Mouse (Mus musculus) hindbrain, embryonic 11.5 days (tissue): ENCODE measurements at regions not wholly inside any gene's neighbourhood (a gene's known extent, or its start where the extent isn't known, plus 50 kb on each side); places are given as distances from the start of the nearest gene placed in this dataset.

Experiments used
- ATAC-seq: fragments of 200-750 bp; cut with Nextera tagmentation; 2 replicates; pipeline ENCODE4 v1.8.0; 2017; ENCODE audit warnings: mild to moderate bottlenecking, moderate TSS enrichment, moderate library complexity; ENCODE audit not compliant: low FRiP score
- DNase-seq: peaks from one replicate; pipeline ENCODE4 v3.0.0-alpha.2; 2015; ENCODE audit warnings: low spot score
- H3K27ac ChIP-seq: fragments of 300-500 bp; sonication (generic); 2 replicates; pipeline ENCODE4 v1.5.1; 2014; ENCODE audit warnings: mild to moderate bottlenecking, low read depth, low read length
- H3K27me3 ChIP-seq: fragments of 300-500 bp; sonication (generic); 2 replicates; pipeline ENCODE4 v1.6.1; 2014; ENCODE audit warnings: mild to moderate bottlenecking, low read length, moderate library complexity, mixed read lengths; ENCODE audit not compliant: control insufficient read depth, insufficient read depth
- H3K36me3 ChIP-seq: fragments of 300-500 bp; sonication (generic); 2 replicates; pipeline ENCODE4 v1.6.1; 2014; ENCODE audit warnings: mild to moderate bottlenecking, low read length, moderate library complexity, mixed read lengths; ENCODE audit not compliant: control insufficient read depth, insufficient read depth
- H3K4me1 ChIP-seq: fragments of 300-500 bp; sonication (generic); replicated peaks from 2 replicates; pipeline ENCODE4 v1.6.1; 2014; ENCODE audit warnings: low read length, mixed read lengths; ENCODE audit not compliant: control insufficient read depth, insufficient read depth
- H3K4me2 ChIP-seq: fragments of 300-500 bp; sonication (generic); replicated peaks from 2 replicates; pipeline ENCODE4 v1.6.1; 2014; ENCODE audit warnings: mild to moderate bottlenecking, low read depth, low read length
- H3K4me3 ChIP-seq: fragments of 300-500 bp; sonication (generic); 2 replicates; pipeline ENCODE4 v1.5.1; 2014; ENCODE audit warnings: low read depth, low read length
- H3K9ac ChIP-seq: fragments of 300-500 bp; sonication (generic); 2 replicates; pipeline ENCODE4 v1.6.1; 2014; ENCODE audit warnings: low read depth, low read length
- H3K9me3 ChIP-seq: fragments of 300-500 bp; sonication (generic); 2 replicates; pipeline ENCODE4 v1.6.1; 2016; ENCODE audit warnings: low read length; ENCODE audit not compliant: control insufficient read depth
- WGBS: fragments of 180-500 bp; shearing (Covaris S2); extraction: QIAGEN DNeasy Blood & Tissue Kit; methylation state at CpG from one replicate; pipeline ENCODE4 v1.1.7; 2014; 5-methylcytosine and 5-hydroxymethylcytosine counted together

DNA sequence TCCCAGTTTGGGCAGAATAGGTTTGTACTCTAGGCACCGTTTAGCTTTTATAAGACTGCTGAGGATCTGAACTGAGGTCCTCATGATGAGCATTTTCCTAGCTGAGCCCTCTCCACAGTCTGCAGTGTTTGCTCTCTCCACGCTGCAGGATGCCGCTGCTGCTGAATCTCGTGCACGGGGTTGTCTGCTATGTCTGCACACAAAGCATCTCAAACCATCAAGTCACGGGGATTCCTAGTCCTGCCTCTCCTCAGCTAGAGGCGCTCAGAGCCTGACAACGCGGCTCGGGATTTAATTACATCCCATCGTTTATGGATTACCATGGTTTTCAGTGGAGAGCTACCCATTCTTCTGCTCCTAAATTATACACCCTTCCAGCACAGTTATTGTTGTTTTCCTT lies 175.6 kb downstream of the Rnf144b start:
- no peaks in the 10 kb centered on the region for H3K4me1 ChIP-seq
- H3K27ac ChIP-seq, result no peak overlapping the region
- no peaks in the 10 kb centered on the region for H3K36me3 ChIP-seq
- ATAC-seq (no peak), DNase-seq (no peak)
- no peak overlapping the region for H3K4me2 ChIP-seq
- no peaks in the 10 kb centered on the region for H3K27me3 ChIP-seq
- H3K9me3 ChIP-seq, result no peaks in the 10 kb centered on the region
- H3K9ac ChIP-seq, result no peak overlapping the region
- WGBS, result 57% methylated on average over 11 of the region's 11 CpGs
- no peak overlapping the region for H3K4me3 ChIP-seq

DNA sequence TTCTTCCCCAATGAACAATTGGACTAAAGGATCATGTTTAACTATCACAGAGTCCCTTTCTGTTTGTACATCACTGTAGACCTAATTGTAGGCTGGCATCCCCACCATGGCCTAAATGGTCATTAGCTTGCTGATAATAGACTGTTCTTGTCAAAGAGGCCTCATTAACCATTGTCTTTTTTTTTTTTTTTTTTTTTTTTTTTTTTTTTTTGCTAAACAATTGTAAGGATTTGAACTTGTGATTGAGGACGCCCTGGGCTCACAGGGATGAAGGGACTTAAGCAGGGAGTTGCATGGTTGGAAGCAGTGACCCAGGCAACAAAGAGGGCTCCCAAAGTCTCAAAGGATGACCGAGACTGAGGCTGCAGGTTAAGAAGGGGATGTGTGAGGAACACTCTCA lies 178.0 kb downstream of the Rnf144b start:
- H3K9ac ChIP-seq, result no peak overlapping the region
- H3K4me3 ChIP-seq, result no peak overlapping the region
- no peak overlapping the region for H3K4me2 ChIP-seq
- no peaks in the 10 kb centered on the region for H3K27me3 ChIP-seq
- H3K9me3 ChIP-seq, result no peaks in the 10 kb centered on the region
- no peaks in the 10 kb centered on the region for H3K4me1 ChIP-seq
- DNase-seq, result no peak
- WGBS, result 53% methylated on average over 2 of the region's 2 CpGs
- H3K36me3 ChIP-seq, result no peaks in the 10 kb centered on the region
- H3K27ac ChIP-seq, result no peak overlapping the region
- no peak for ATAC-seq

DNA sequence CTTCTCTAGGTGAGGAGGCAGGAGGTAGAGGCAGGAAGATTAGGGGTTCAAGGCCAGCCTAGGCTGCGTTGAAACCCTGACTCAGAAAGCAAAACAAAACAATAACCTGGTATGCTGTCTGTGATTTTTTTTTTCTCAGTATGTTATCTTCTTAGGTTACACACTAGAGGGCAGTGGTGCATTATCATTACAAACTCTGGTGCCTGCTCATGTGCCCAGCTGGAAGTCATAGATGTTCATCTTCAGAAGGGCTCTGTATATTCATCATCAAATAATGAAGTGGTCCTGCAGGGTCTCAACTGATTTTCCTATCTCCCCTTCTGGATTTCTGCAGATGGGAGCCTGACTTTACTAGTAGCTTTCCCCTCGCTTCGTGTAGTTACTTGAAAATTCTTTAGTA lies 178.6 kb downstream of the Rnf144b start:
- no peak overlapping the region for H3K9ac ChIP-seq
- H3K4me1 ChIP-seq, result no peaks in the 10 kb centered on the region
- 64% methylated on average over 3 of the region's 3 CpGs for WGBS
- peak; percentile 64 for DNase-seq
- H3K36me3 ChIP-seq, result no peaks in the 10 kb centered on the region
- H3K9me3 ChIP-seq, result no peaks in the 10 kb centered on the region
- H3K27ac ChIP-seq, result no peak overlapping the region
- H3K27me3 ChIP-seq, result no peaks in the 10 kb centered on the region
- no peak for ATAC-seq
- no peak overlapping the region for H3K4me3 ChIP-seq
- H3K4me2 ChIP-seq, result no peak overlapping the region

DNA sequence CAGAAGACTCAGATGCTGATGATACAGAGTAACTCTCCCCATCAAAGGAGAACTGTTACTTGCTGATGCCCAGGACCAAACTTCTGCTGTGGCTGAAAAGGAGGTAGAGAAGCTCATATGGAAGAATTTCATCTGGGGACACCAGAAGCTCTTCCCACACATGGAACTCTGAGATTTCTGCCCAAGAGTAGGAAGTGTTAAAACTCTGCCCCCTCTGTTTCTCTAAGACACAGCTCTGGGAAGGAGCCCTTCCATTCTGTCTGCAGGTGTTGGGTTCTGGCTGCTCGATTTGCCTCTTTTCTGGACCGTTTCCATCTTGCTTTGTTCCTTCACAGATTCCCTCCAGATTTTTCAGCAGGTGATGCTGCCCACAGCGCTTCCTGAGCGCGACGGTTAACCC lies 187.0 kb downstream of the Rnf144b start:
- ATAC-seq, result no peak
- H3K4me2 ChIP-seq, result no peak overlapping the region
- no peak for DNase-seq
- no peaks in the 10 kb centered on the region for H3K4me1 ChIP-seq
- H3K27me3 ChIP-seq, result no peaks in the 10 kb centered on the region
- no peak overlapping the region for H3K27ac ChIP-seq
- 92% methylated on average over 6 of the region's 6 CpGs for WGBS
- H3K9ac ChIP-seq, result no peak overlapping the region
- H3K9me3 ChIP-seq, result no peaks in the 10 kb centered on the region
- no peaks in the 10 kb centered on the region for H3K36me3 ChIP-seq
- no peak overlapping the region for H3K4me3 ChIP-seq

DNA sequence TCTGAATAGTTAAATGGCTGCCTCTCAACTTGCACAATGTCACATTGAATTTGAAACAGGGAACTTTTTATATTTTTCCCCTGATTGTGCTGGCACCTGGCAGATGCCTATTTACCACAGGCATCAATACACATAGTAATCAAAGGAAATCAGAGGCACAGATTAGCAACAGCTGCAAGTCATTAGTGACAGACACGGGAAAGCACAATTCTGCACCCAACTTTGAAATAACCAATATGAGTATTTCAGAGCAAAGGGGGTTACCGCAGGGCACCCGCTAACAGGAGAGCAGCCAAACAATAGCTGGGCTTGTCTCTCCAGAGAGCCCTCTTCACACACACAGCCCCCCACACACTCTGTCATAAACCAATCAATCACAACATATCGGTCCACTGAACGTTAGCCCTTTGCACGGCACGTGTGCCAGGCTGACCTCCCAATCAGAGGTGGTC lies 188.3 kb downstream of the Rnf144b start:
- H3K4me3 ChIP-seq, result no peak overlapping the region
- no peak overlapping the region for H3K4me2 ChIP-seq
- no peak for DNase-seq
- H3K9me3 ChIP-seq, result no peaks in the 10 kb centered on the region
- no peaks in the 10 kb centered on the region for H3K27me3 ChIP-seq
- H3K36me3 ChIP-seq, result no peaks in the 10 kb centered on the region
- no peak overlapping the region for H3K27ac ChIP-seq
- ATAC-seq, result no peak
- no peaks in the 10 kb centered on the region for H3K4me1 ChIP-seq
- 38% methylated on average over 7 of the region's 7 CpGs for WGBS
- no peak overlapping the region for H3K9ac ChIP-seq

DNA sequence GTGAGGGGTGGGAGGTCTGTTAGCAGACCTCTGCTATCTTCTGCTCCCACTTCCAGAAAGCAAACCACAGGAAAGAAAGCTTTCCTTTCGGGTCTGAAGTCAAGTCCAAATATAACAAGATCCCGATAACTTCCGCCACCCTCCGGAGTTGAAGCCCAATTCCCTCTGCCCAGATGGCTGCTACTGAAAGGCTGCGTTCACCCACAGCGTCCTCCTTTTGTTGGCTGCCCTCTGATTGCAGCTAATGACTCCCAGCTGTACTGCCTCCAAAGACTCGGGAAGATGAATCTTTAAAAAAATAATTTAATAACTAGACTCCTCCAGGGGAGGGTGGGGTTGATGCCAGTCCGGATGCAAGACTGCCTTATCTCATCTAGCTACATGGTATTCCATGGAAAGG lies 197.1 kb downstream of the Rnf144b start:
- no peak overlapping the region for H3K4me3 ChIP-seq
- H3K9me3 ChIP-seq, result no peaks in the 10 kb centered on the region
- no peaks in the 10 kb centered on the region for H3K4me1 ChIP-seq
- H3K27ac ChIP-seq, result no peak overlapping the region
- WGBS, result 68% methylated on average over 8 of the region's 8 CpGs
- H3K9ac ChIP-seq, result no peak overlapping the region
- H3K36me3 ChIP-seq, result no peaks in the 10 kb centered on the region
- DNase-seq, result no peak
- ATAC-seq, result no peak
- H3K27me3 ChIP-seq, result no peaks in the 10 kb centered on the region
- H3K4me2 ChIP-seq, result no peak overlapping the region

DNA sequence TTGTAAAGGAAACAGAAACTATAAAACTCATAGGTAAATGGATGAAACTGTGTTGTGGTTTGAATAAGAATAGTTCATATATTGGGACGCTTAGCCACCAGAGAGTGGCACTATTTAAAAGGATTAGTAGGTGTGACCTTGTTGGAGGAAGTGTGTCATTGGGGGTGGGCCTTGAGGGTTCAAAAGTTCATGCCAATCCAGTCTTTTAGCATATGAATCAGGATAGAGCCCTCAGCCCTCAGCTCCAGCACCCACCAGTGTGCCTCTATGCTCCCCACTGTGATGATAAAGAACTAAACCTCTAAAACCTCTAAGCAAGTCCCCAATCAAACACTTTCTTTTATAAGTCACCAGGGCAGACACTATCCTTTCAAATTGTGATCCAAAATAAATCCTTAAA lies 199.4 kb downstream of the Rnf144b start:
- DNase-seq, result no peak
- Histone ChIP-seq H3K36me3 (no peaks in the 10 kb centered on the region), H3K4me2 (no peak overlapping the region), H3K4me3 (no peak overlapping the region), H3K9ac (no peak overlapping the region), H3K4me1 (no peaks in the 10 kb centered on the region), H3K27ac (no peak overlapping the region), H3K27me3 (no peaks in the 10 kb centered on the region), H3K9me3 (no peaks in the 10 kb centered on the region)
- WGBS, result 89% methylated on average over 1 of the region's 1 CpGs
- no peak for ATAC-seq

DNA sequence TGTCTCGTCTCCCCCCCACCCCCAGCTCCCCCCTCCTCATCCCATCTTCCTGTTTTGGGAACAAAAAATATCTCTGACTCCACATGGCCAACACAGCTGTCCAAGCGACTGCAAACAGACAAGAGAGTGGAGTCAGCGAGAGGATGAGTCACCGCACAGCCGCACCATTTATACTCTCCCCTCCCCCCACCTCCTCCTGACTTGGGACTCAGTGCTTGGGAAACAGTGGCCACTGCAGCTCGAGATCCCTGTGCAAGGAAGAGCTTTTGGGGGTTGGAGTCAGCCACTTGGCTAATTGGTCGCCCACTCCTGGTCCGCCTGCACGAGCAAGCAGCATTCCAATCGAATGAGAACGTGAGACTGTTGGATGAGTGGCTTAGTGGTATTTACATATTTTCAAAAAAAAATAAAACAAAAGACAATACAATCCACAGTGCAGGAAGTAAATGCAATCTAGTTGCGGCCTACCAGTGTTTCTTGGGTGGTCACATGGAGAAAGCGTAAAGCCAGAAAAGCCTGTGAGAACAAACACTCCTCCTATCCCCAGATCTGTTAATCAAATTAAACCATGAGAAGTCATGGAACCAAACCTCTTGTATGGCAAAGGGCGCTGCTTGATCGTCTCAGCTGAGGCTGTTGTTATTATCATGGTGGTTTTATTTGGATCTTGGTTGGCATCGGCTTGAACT lies 213.7 kb downstream of the Rnf144b start:
- Histone ChIP-seq H3K27ac (no peak overlapping the region), H3K9me3 (no peaks in the 10 kb centered on the region), H3K9ac (no peak overlapping the region), H3K27me3 (no peaks in the 10 kb centered on the region), H3K4me2 (no peak overlapping the region), H3K4me1 (no peaks in the 10 kb centered on the region), H3K4me3 (no peak overlapping the region), H3K36me3 (no peaks in the 10 kb centered on the region)
- WGBS, result 74% methylated on average over 16 of the region's 16 CpGs
- DNase-seq (no peak), ATAC-seq (no peak)

DNA sequence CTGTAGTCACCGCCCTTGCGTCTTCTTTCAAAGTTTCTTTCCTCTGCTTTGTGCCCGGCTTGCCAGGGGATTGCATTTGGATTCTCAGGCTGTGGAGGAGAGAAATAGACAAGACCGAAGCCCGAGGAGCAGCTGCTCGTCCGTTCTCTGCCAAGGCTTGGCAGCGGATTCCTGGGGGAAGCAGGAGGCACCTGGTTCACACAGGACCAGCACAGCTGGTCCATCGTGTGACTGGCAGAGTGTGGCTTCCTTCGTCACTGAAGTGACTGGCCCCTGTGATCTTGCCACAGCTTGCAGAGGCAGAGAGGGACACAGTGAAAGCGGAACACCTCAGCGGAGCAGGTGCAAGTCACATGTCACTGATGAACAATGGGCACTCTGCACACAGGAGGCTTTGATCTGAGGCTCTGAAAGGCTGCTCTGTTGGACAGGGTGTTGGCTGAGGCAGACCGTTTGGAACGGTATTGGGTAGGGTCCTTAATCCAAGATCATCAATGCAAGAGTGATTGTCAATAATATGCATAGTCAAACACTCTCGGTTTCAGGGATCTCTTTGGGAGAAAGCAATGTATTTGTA lies 214.5 kb downstream of the Rnf144b start:
- H3K27ac ChIP-seq, result no peak overlapping the region
- DNase-seq, result no peak
- no peaks in the 10 kb centered on the region for H3K4me1 ChIP-seq
- H3K4me3 ChIP-seq, result no peak overlapping the region
- no peak overlapping the region for H3K4me2 ChIP-seq
- H3K36me3 ChIP-seq, result no peaks in the 10 kb centered on the region
- H3K27me3 ChIP-seq, result no peaks in the 10 kb centered on the region
- H3K9me3 ChIP-seq, result no peaks in the 10 kb centered on the region
- 88% methylated on average over 15 of the region's 15 CpGs for WGBS
- no peak overlapping the region for H3K9ac ChIP-seq
- ATAC-seq, result no peak
